Mouse (Mus musculus) lung, postnatal 0 days (tissue): ENCODE measurements around the gene Myo16.

Experiments
- CTCF ChIP-seq: IDR thresholded peaks from 2 replicates; pipeline ENCODE4 v1.5.1; 2016; ENCODE audit warnings: antibody characterized with exemption, mild to moderate bottlenecking
- EP300 ChIP-seq: IDR thresholded peaks from 2 replicates; pipeline ENCODE4 v1.6.1; 2016; ENCODE audit warnings: antibody characterized with exemption, mild to moderate bottlenecking, control low read depth

DNA sequence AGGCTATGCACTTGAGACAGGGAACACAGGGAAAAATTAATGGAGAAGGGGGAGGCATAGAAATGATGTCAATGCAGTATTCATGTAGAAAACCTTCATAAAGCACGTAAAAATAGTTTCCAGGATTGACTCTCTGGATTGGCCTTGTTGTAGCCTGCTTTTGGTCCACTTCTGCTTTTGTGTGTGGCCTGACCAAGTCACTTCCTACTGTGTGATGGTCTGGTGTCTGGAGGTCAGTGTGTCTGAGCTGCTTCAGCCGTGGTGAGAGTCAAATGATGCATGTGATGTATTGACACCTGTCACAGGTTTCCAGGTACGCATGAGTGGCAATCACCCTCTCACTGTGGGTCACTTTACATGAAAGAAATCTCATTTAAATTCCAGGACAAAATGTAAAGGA lies 16.2 kb downstream of the Myo16 start:
- TF ChIP-seq CTCF (no peak), EP300 (no peak)
